8 mouse cellular contexts compared by ENCODE assay signal in genomic region chr1:90335001-90335747, GRCm38 (mm10).
DNase-seq lines count a peak whose midpoint lies in the region; ATAC-seq lines count a peak whose summit lies in the region.

No protein-coding gene starts in this region.

- H3K4me2 ChIP-seq in heart, embryonic 11.5 days, result no peak overlapping the region
- H3K4me2 ChIP-seq in hindbrain, embryonic 12.5 days (replicated peaks), result no peak overlapping the region; the same call in 1 of the 2 replicates
- no peak overlapping the region for H3K4me2 ChIP-seq in limb, embryonic 15.5 days

- WGBS in heart, embryonic 11.5 days (ENCODE audit: insufficient replicate concordance), result 72% methylated on average over 25 of the region's 25 CpGs
- WGBS in hindbrain, embryonic 12.5 days, result 46% methylated on average over 25 of the region's 25 CpGs
- 34% methylated on average over 25 of the region's 25 CpGs for WGBS in limb, embryonic 15.5 days

- peak; percentile 33 to 60 for DNase-seq in heart, adult 18-20 months
- peak; percentile 42 for DNase-seq in embryo, embryonic 9.5 days (ENCODE audit: extremely low spot score)
- DNase-seq in retina, embryonic 14.5 days (ENCODE audit: low spot score), result peak; percentile 48
- no peak for DNase-seq in thymus, postnatal 0 days (ENCODE audit: low spot score)
- DNase-seq in thymus, postnatal 36 days, result no peak

- no peak for ATAC-seq in heart, embryonic 11.5 days (replicated peaks; ENCODE audit: insufficient number of reproducible peaks, low FRiP score, low TSS enrichment)
- ATAC-seq in hindbrain, embryonic 12.5 days (ENCODE audit: low FRiP score), result peak; percentile 50; the same call in 1 of the 2 replicates
- ATAC-seq in limb, embryonic 15.5 days (ENCODE audit: insufficient number of reproducible peaks, low FRiP score, low TSS enrichment, low read depth), result 0 out of 2 replicates have a peak, but pooled peaks have one; percentile 42

- no peak overlapping the region for H3K9ac ChIP-seq in heart, embryonic 11.5 days (ENCODE audit: low read depth, low read length)
- H3K9ac ChIP-seq in hindbrain, embryonic 12.5 days, result no peak overlapping the region
- no peak overlapping the region for H3K9ac ChIP-seq in limb, embryonic 15.5 days

- H3K27me3 ChIP-seq in heart, embryonic 11.5 days (ENCODE audit: control insufficient read depth, insufficient read depth, low read length), result no peaks in the 10 kb centered on the region
- H3K27me3 ChIP-seq in hindbrain, embryonic 12.5 days, result no peaks in the 10 kb centered on the region
- 0 out of 2 replicates have a peak, but pooled peaks cover 7% of the 10 kb centered on the region for H3K27me3 ChIP-seq in limb, embryonic 15.5 days

- H3K36me3 ChIP-seq in heart, embryonic 11.5 days (ENCODE audit: control insufficient read depth, insufficient read depth, low read length), result no peaks in the 10 kb centered on the region
- H3K36me3 ChIP-seq in hindbrain, embryonic 12.5 days, result no peaks in the 10 kb centered on the region
- H3K36me3 ChIP-seq in limb, embryonic 15.5 days, result no peaks in the 10 kb centered on the region

- H3K4me1 ChIP-seq in heart, embryonic 11.5 days (ENCODE audit: control insufficient read depth, insufficient read depth, low read length), result no peaks in the 10 kb centered on the region
- peaks cover 10% of the 10 kb centered on the region for H3K4me1 ChIP-seq in hindbrain, embryonic 12.5 days
- peaks cover 37% of the 10 kb centered on the region for H3K4me1 ChIP-seq in limb, embryonic 15.5 days

- H3K27ac ChIP-seq in heart, embryonic 11.5 days (ENCODE audit: low read depth, low read length), result no peak overlapping the region
- no peak overlapping the region for H3K27ac ChIP-seq in hindbrain, embryonic 12.5 days
- 0 out of 2 replicates have a peak overlapping the region, but pooled peaks have one; percentile 1 for H3K27ac ChIP-seq in limb, embryonic 15.5 days

- no peaks in the 10 kb centered on the region for H3K9me3 ChIP-seq in heart, embryonic 11.5 days (replicated peaks; ENCODE audit: control insufficient read depth, low read length)
- H3K9me3 ChIP-seq in hindbrain, embryonic 12.5 days (replicated peaks), result no peaks in the 10 kb centered on the region
- H3K9me3 ChIP-seq in limb, embryonic 15.5 days, result no peaks in the 10 kb centered on the region

- H3K4me3 ChIP-seq in heart, embryonic 11.5 days (ENCODE audit: low read depth, low read length), result no peak overlapping the region
- no peak overlapping the region for H3K4me3 ChIP-seq in hindbrain, embryonic 12.5 days
- H3K4me3 ChIP-seq in limb, embryonic 15.5 days, result no peak overlapping the region

Comparison
In these comparisons a context has a peak if more than half of its experiments do, and no peak if none do; other contexts are left out.
1. DNase-seq: peak in heart, adult 18-20 months (2 of 2), embryo, embryonic 9.5 days (single experiment) and retina, embryonic 14.5 days (single experiment); none in thymus, postnatal 0 days (single experiment) and thymus, postnatal 36 days (0 of 2).